Mouse (Mus musculus) small intestine, adult 2 months (tissue): Measurements from ENCODE around the gene Ubr4.

Source experiments
- CTCF ChIP-seq: fragments of 200-500 bp; IDR thresholded peaks from 2 replicates; pipeline ENCODE4 v1.5.1; 2012; ENCODE audit warnings: low read depth, mild to moderate bottlenecking, control low read depth, inconsistent platforms, low read length, moderate library complexity, mixed read lengths; ENCODE audit not compliant: insufficient replicate concordance, insufficient read length; ENCODE audit errors: extremely low read depth
- POLR2A ChIP-seq: fragments of 200-500 bp; IDR thresholded peaks from 2 replicates; pipeline ENCODE4 v1.6.1; 2012; ENCODE audit warnings: low read depth, mild to moderate bottlenecking, control low read depth, inconsistent platforms, low read length, moderate library complexity

- TF ChIP-seq CTCF: no peak
- no peak for TF ChIP-seq POLR2A
Measured at GRCm38 (mm10) chr4:139352832-139353231, 423 bp downstream of the Ubr4 start.
